Mouse (Mus musculus): Measurements from ENCODE around the gene Camkmt. TPM values are rescaled to one million over a fixed set of nuclear protein-coding genes. Genes with fewer than 3 reads are reported as not detected.

Camkmt gene
- total RNA-seq, 1 experiment from 2014 or later: 5.8 TPM

GRCm38 (mm10) chr17:85257348-85257747, 167.0 kb downstream of the Camkmt start:
- ATAC-seq (ENCODE audit: extremely low read depth, insufficient number of reproducible peaks, low FRiP score, poor library complexity, severe bottlenecking): no peak

DNA sequence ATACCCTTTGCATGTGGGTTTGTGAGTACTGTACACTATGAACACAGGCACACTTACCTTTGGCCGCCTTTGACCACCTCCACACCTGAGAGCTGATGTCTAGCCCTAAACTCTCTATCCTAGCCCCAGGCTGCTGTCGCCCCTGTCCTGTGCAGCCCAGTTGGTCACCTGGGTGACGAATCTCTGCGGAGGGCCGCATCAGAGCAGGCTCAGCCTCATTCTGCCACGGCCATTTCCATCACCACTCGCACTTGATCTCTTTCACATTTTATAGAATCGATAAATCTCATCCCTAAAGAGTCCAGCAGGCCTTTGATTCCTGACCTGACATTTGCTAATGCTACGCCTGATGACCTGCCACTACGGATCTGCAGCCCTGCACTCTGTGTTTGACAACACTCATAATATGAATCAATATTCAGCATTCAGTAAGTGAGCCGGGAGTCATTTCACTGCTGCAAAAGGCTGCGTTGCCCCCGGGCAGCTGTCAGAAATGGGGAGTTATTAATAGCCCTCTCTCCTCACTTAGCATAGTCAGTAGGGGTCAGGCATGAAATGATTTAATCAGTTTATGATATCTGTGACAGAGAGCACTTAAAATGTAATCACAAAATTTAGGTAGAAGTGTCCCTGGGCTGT, 168.5 kb downstream of the Camkmt start:
- ATAC-seq (ENCODE audit: extremely low read depth, insufficient number of reproducible peaks, low FRiP score, poor library complexity, severe bottlenecking): no peak

DNA sequence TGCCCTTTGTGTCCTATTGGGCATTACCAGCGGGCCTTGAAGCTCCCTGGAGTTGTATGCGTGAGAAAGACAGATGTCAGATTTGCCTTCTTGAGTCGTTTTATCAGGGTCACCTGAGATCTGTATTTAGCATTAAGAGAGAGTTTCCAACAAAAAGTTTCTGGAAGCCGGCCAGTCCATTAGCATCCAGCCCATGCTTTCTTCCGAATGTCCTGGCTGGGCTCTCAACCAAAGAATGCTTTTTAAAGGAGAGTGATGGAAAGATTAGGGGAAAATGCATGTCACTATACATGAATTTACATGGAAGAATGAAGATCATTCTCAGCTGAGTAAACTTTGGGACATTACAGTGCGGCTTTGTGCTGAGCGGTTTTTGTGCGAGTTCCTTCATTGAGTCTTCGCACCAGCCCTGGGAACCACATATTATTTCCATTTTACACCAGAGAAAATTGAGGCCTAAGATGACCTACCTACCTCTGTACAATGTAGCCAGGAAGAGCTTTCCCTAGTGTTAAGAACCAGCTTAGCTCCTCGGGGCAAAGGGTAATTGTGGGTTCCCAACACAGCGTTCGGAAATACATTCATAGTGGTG, 176.6 kb downstream of the Camkmt start:
- no peak for ATAC-seq (ENCODE audit: extremely low read depth, insufficient number of reproducible peaks, low FRiP score, poor library complexity, severe bottlenecking)

GRCm38 (mm10) chr17:85271466-85272175, 181.3 kb downstream of the Camkmt start:
- no peak for ATAC-seq (ENCODE audit: extremely low read depth, insufficient number of reproducible peaks, low FRiP score, poor library complexity, severe bottlenecking)

GRCm38 (mm10) chr17:85279720-85280119, 189.4 kb downstream of the Camkmt start:
- ATAC-seq (ENCODE audit: extremely low read depth, insufficient number of reproducible peaks, low FRiP score, poor library complexity, severe bottlenecking): no peak

GRCm38 (mm10) chr17:85282447-85282846, 192.1 kb downstream of the Camkmt start:
- no peak for ATAC-seq (ENCODE audit: extremely low read depth, insufficient number of reproducible peaks, low FRiP score, poor library complexity, severe bottlenecking)

GRCm38 (mm10) chr17:85291154-85291553, 200.8 kb downstream of the Camkmt start:
- ATAC-seq (ENCODE audit: extremely low read depth, insufficient number of reproducible peaks, low FRiP score, poor library complexity, severe bottlenecking): no peak

DNA sequence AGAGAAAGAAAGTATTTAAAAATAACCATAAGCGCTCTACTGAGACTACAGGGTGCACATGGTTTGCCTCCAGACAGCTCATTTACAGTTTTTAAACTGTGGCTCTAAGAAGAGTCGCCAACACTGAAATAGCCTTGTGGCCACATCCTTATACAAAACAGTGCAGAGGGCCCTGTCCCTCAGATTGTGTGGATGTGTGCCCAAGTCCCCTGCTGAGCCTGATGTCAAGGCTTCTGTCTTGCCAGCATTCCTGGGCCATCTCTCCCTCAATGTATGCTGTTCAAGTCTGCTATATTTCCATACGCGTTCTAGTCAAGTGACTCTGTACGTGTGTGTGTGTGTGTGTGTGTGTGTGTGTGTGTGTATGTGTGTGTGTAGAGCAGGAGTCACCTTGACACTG, 201.2 kb downstream of the Camkmt start:
- ATAC-seq (ENCODE audit: extremely low read depth, insufficient number of reproducible peaks, low FRiP score, poor library complexity, severe bottlenecking): no peak

DNA sequence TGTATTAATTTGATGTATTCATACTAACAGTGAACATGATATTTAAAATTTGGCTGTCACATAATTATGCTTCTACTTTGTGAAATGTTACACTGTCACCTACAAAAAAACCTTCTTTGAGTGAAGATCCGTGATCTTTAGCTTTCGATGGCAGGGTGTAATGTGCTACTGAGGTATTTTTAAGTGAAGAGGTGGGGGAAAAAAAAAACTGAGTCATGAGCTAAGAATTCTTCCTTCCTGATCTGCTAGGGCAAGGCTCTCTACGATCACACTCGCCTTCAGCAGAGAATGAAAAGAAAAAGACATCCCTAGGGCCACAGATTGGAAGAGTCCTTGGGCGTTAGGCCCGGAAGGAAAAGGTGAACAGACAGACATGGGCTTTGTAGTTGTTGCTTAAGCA, 201.9 kb downstream of the Camkmt start:
- ATAC-seq (ENCODE audit: extremely low read depth, insufficient number of reproducible peaks, low FRiP score, poor library complexity, severe bottlenecking): no peak

DNA sequence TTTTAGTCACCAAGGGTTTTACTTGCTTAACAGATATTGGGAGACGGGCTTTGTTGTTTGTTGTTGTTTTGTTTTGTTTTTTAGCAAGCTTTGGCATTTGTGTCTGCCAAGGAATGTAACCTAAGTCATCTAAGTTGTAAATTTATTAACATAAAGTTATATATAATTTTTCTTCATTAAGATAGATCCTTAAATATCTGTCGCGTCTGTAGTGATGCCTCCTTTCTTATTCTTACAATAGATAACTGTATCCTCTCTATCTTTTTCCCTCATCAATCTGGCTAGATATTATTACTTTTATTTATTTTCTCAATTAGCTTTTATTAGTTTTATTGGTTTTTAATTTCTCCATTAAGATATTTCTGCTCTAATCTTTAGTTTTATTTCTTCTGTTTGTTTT, 213.3 kb downstream of the Camkmt start:
- no peak for ATAC-seq (ENCODE audit: extremely low read depth, insufficient number of reproducible peaks, low FRiP score, poor library complexity, severe bottlenecking)

DNA sequence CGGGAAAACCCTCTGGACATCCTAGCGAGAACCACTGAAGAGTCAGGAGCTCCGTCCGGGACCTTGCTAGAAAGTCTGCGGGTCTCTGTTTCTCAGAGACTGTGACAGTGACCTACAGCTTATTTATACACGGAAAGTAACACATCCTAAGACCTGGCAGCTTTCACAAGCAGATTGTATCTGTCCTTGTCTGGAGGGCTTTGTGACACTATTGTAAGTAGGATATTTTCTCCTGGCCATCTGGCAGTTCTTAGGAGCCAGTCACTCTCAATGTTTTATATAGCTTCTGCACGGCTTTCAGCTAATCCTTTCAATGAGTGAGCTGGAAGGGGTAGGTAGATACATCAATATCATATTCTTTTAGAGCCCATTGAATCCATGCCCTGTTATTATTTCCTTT, 218.2 kb downstream of the Camkmt start:
- ATAC-seq (ENCODE audit: extremely low read depth, insufficient number of reproducible peaks, low FRiP score, poor library complexity, severe bottlenecking): no peak

- ATAC-seq (ENCODE audit: extremely low read depth, insufficient number of reproducible peaks, low FRiP score, poor library complexity, severe bottlenecking): no peak
Measured at GRCm38 (mm10) chr17:85309046-85309445, 218.7 kb downstream of the Camkmt start.

GRCm38 (mm10) chr17:85311348-85311747, 221.0 kb downstream of the Camkmt start:
- no peak for ATAC-seq (ENCODE audit: extremely low read depth, insufficient number of reproducible peaks, low FRiP score, poor library complexity, severe bottlenecking)

DNA sequence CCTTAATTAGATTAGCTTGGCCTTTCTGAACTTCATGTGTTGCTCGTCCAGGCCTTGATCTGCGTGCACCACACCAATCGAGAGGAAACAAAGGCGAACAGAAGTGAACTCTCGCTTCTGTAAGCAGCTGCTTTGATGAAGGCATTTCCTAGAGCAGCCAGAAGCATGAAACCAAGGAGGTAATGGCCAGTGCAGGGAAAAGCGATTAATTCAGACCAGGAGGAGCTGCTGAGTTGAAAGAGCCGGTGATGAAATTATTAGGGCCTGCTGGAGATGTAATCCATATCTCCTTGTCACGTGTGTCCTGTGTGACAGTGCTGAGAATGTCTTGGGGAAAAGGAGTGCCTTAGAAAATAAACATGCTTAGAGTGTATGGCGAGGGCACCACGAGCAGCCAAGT, 228.0 kb downstream of the Camkmt start:
- ATAC-seq (ENCODE audit: extremely low read depth, insufficient number of reproducible peaks, low FRiP score, poor library complexity, severe bottlenecking): no peak

GRCm38 (mm10) chr17:85319779-85320300, 229.5 kb downstream of the Camkmt start:
- no peak for ATAC-seq (ENCODE audit: extremely low read depth, insufficient number of reproducible peaks, low FRiP score, poor library complexity, severe bottlenecking)

- ATAC-seq (ENCODE audit: extremely low read depth, insufficient number of reproducible peaks, low FRiP score, poor library complexity, severe bottlenecking): no peak
Measured at GRCm38 (mm10) chr17:85328901-85329300, 238.5 kb downstream of the Camkmt start.

- ATAC-seq (ENCODE audit: extremely low read depth, insufficient number of reproducible peaks, low FRiP score, poor library complexity, severe bottlenecking): no peak
Measured at GRCm38 (mm10) chr17:85335464-85335863, 245.1 kb downstream of the Camkmt start.

DNA sequence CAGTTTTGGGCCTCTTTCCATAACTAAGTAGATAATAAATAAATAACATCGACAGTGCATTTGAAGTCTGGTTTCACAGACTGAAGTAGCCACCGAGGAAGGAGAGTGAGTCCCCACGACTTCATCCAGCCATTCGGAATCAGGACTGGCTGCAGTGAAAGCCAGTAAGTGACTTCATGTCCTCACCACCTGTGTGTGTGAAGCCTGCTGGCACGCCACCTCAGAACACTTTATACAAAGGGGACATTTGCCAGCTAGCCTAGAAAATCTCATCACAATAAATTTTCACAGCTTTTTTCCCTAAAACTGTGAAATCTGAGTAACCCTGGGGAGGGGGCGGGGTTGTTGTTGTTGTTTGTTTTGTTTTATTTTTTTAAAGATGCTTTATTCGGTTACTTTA, 247.3 kb downstream of the Camkmt start:
- no peak for ATAC-seq (ENCODE audit: extremely low read depth, insufficient number of reproducible peaks, low FRiP score, poor library complexity, severe bottlenecking)

- ATAC-seq (ENCODE audit: extremely low read depth, insufficient number of reproducible peaks, low FRiP score, poor library complexity, severe bottlenecking): no peak
Measured at GRCm38 (mm10) chr17:85341134-85341700, 250.9 kb downstream of the Camkmt start.

DNA sequence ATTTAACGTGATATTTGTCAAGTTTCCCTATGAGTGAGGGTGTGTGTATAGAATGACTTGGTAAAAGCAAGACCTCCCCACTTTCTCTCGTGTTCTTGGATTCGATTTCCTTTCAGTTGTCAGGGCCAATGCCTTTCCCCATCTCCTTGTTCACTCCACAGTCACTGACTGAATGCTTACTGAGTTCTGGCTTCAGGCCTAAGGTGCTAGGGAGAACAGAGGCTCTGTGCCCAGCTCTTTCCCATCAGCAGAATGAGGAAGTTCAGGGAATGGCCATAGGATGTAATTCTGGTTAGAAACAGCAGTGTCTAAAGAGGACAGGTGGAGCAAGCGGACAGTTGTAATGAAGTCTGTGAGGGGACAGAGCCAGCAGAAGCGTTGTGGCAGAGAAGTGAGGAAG, 252.1 kb downstream of the Camkmt start:
- no peak for ATAC-seq (ENCODE audit: extremely low read depth, insufficient number of reproducible peaks, low FRiP score, poor library complexity, severe bottlenecking)
